Mouse (Mus musculus) cerebellum, adult 2 months (tissue): ENCODE results near the gene Dock6.
A peak's percentile ranks its signal among the peaks of the same experiment; 100 is the strongest.

Experiments
- CTCF ChIP-seq: fragments of 200-500 bp; IDR thresholded peaks from 2 replicates; pipeline ENCODE4 v1.5.1; 2011; ENCODE audit warnings: low read depth, mild to moderate bottlenecking, control low read depth, low read length, moderate library complexity, borderline replicate concordance; ENCODE audit not compliant: insufficient read depth
- POLR2A ChIP-seq: fragments of 200-500 bp; IDR thresholded peaks from 2 replicates; pipeline ENCODE4 v1.6.1; 2011; ENCODE audit warnings: low read length, control low read depth, borderline replicate concordance; ENCODE audit not compliant: insufficient read depth

DNA sequence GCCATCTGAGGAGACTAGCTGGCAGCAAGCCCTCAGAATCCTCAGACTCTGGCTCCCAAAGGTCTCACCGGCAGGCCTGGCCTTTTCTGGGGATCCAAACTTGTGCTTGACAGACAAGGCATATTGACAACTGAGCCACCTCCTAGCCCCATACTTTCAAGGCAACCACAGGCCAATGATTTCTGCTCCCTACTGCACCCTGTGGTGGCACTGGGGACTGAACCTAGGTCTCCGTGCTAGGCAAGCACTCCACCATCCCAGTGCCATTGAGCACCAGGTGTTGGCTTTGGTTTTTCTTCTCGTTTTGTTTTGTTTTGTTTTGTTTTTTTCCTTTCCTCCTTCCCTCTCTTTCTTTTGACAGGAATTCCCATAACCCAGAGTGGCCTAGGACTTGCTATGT lies 43.9 kb downstream of the Dock6 start:
- TF ChIP-seq CTCF (peak; percentile 49; the same call in 1 of the 2 replicates), POLR2A (no peak)
